Mouse (Mus musculus) intestine, postnatal 0 days (tissue): Measurements from ENCODE around the gene Gm45208. TPM values are rescaled to one million over a fixed set of nuclear protein-coding genes. Genes with fewer than 3 reads are reported as not detected.

Experiments
- ATAC-seq: fragments of 200-750 bp; cut with Nextera tagmentation; 2 replicates; pipeline ENCODE4 v1.8.0; 2017; ENCODE audit warnings: mild to moderate bottlenecking, moderate TSS enrichment, moderate library complexity
- H3K27ac ChIP-seq: fragments of 300-500 bp; sonication (generic); 2 replicates; pipeline ENCODE4 v1.5.1; 2014; ENCODE audit warnings: mild to moderate bottlenecking, low read depth, low read length, moderate library complexity
- H3K27me3 ChIP-seq: fragments of 300-500 bp; sonication (generic); replicated peaks from 2 replicates; pipeline ENCODE4 v1.6.1; 2014; ENCODE audit warnings: low read length, mixed read lengths; ENCODE audit not compliant: control insufficient read depth, insufficient read depth
- H3K36me3 ChIP-seq: fragments of 300-500 bp; sonication (generic); 2 replicates; pipeline ENCODE4 v1.6.1; 2014; ENCODE audit warnings: mild to moderate bottlenecking, moderate library complexity; ENCODE audit not compliant: control insufficient read depth, insufficient read depth
- H3K4me1 ChIP-seq: fragments of 300-500 bp; sonication (generic); replicated peaks from 2 replicates; pipeline ENCODE4 v1.6.1; 2014; ENCODE audit warnings: antibody characterized with exemption, low read length, mixed read lengths; ENCODE audit not compliant: control insufficient read depth, insufficient read depth
- H3K4me2 ChIP-seq: fragments of 300-500 bp; sonication (generic); replicated peaks from 2 replicates; pipeline ENCODE4 v1.6.1; 2014; ENCODE audit warnings: low read depth, mild to moderate bottlenecking, moderate library complexity
- H3K4me3 ChIP-seq: fragments of 300-500 bp; sonication (generic); 2 replicates; pipeline ENCODE4 v1.5.1; 2014; ENCODE audit warnings: low read depth, low read length
- H3K9ac ChIP-seq: fragments of 300-500 bp; sonication (generic); 2 replicates; pipeline ENCODE4 v1.6.1; 2014; ENCODE audit warnings: mild to moderate bottlenecking, low read depth, low read length
- H3K9me3 ChIP-seq: fragments of 300-500 bp; sonication (generic); 2 replicates; pipeline ENCODE4 v1.6.1; 2016; ENCODE audit warnings: mixed run types; ENCODE audit not compliant: control insufficient read depth
- CTCF ChIP-seq: sonication (generic); IDR thresholded peaks from 2 replicates; pipeline ENCODE4 v1.5.1; 2016; ENCODE audit warnings: low read depth, mild to moderate bottlenecking, control low read depth, antibody characterized with exemption, moderate library complexity
- WGBS: fragments of 180-500 bp; shearing (Covaris S2); extraction: QIAGEN DNeasy Blood & Tissue Kit; methylation state at CpG from one replicate; pipeline ENCODE4 v1.1.7; 2014; 5-methylcytosine and 5-hydroxymethylcytosine counted together
- polyA plus RNA-seq: library from polyadenylated mRNA; unstranded; fragments of >200 nt; fragmentation: Nextera tagmentation; extraction: Ambion mirVana; gene quantifications from 2 replicates; pipeline ENCODE4 v1.2.1, GENCODE M21; 2015

Gm45208 gene
- polyA plus RNA-seq, 1 experiment from 2014 or later = not detected

DNA sequence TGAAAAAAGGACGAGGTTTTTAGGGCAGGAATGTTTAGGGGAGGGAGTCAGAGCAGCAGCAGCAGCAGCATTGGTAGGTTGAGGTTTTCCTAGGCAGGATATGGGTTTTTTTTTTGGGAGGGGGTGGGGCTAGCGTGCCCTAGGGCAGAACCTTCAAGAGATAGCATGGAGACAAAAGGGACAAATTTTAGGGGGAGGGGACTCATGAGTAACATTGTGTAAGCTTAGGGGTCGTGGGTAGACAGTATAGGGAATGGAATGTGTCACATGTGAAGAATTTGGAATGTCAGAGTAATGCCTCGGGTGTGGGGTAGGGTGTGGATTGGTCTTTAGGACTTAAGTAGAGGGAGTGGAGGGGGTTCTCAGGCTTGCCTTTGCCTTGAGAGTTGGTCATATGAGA lies 646 bp downstream of the Gm45208 start:
- no peak overlapping the region for H3K27ac ChIP-seq
- H3K9me3 ChIP-seq = no peaks in the 10 kb centered on the region
- no peak for ATAC-seq
- TF ChIP-seq CTCF = no peak
- peak overlapping the region; percentile 65 for H3K4me2 ChIP-seq
- H3K27me3 ChIP-seq = no peaks in the 10 kb centered on the region
- 13% methylated on average over 4 of the region's 4 CpGs for whole genome bisulfite sequencing
- no peaks in the 10 kb centered on the region for H3K4me1 ChIP-seq
- peak overlapping the region; percentile 49 for H3K4me3 ChIP-seq
- peak overlapping the region; percentile 58; the same call in 1 of the 2 replicates for H3K9ac ChIP-seq
- no peaks in the 10 kb centered on the region; the same call in 1 of the 2 replicates for H3K36me3 ChIP-seq

DNA sequence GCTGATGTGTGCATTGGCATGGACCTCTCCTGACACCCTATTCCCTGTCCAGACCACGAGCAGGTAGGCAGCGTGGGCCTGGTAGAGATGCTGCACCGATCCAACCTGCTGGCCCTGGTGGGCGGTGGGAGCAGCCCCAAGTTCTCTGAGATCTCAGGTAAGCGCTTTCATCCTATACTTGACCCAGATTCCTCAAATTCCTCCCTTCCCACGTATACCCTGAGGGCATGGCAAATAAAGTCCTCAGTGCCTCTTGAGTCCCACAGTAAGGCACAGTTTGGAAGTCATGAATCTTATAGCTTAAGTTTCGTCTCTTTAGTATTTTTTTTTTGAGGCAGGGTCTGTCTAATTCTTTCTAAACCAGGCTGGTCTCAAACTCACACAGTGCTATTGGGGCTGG lies 2.1 kb downstream of the Gm45208 start:
- no peak overlapping the region for H3K9ac ChIP-seq
- H3K9me3 ChIP-seq = no peaks in the 10 kb centered on the region
- no peaks in the 10 kb centered on the region for H3K27me3 ChIP-seq
- WGBS = 83% methylated on average over 7 of the region's 7 CpGs
- TF ChIP-seq CTCF = no peak
- H3K27ac ChIP-seq = no peak overlapping the region
- ATAC-seq = no peak
- no peaks in the 10 kb centered on the region; the same call in 1 of the 2 replicates for H3K36me3 ChIP-seq
- no peak overlapping the region for H3K4me3 ChIP-seq
- H3K4me1 ChIP-seq = no peaks in the 10 kb centered on the region
- H3K4me2 ChIP-seq = no peak overlapping the region

DNA sequence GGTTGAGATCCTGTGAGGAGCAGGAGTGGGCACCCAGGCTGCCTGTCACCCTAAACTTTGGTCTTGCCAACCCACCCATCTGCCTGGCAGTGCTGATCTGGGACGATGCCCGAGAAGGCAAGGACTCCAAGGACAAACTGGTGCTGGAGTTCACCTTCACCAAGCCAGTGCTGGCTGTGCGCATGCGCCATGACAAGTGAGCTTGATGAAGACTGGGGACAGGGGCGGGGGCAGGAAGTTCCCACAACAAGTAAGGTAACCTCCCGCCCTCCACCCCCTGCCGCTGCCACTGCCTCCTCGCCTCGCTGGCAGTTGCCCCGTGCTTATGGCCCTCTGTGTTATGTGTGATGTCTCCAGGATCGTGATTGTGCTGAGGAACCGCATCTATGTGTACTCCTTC lies 3.8 kb downstream of the Gm45208 start:
- Histone ChIP-seq H3K9me3 (no peaks in the 10 kb centered on the region), H3K4me3 (no peak overlapping the region), H3K27me3 (no peaks in the 10 kb centered on the region), H3K4me1 (no peaks in the 10 kb centered on the region), H3K4me2 (no peak overlapping the region), H3K36me3 (no peaks in the 10 kb centered on the region; the same call in 1 of the 2 replicates), H3K27ac (no peak overlapping the region), H3K9ac (no peak overlapping the region)
- 81% methylated on average over 12 of the region's 12 CpGs for WGBS
- no peak for TF ChIP-seq CTCF
- no peak for ATAC-seq

DNA sequence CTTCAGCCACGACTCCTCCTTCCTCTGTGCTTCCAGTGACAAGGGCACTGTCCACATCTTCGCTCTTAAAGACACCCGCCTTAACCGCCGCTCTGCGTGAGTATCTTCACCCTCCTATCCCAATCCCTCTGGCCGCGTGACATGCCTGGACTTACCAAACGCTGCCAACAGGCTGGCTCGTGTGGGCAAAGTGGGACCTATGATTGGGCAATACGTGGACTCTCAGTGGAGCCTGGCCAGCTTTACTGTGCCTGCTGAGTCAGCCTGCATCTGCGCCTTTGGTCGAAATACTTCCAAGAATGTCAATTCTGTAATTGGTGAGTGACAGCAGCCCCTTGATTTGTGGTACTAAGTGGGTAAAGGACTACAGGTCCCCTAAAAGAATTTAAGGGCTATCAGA lies 5.1 kb downstream of the Gm45208 start:
- H3K27ac ChIP-seq = no peak overlapping the region
- no peaks in the 10 kb centered on the region for H3K4me1 ChIP-seq
- H3K36me3 ChIP-seq = no peaks in the 10 kb centered on the region; the same call in 1 of the 2 replicates
- H3K4me2 ChIP-seq = no peak overlapping the region
- no peak for ATAC-seq
- H3K9me3 ChIP-seq = no peaks in the 10 kb centered on the region
- no peaks in the 10 kb centered on the region for H3K27me3 ChIP-seq
- WGBS = 89% methylated on average over 13 of the region's 13 CpGs
- H3K4me3 ChIP-seq = no peak overlapping the region
- no peak for TF ChIP-seq CTCF
- no peak overlapping the region for H3K9ac ChIP-seq

DNA sequence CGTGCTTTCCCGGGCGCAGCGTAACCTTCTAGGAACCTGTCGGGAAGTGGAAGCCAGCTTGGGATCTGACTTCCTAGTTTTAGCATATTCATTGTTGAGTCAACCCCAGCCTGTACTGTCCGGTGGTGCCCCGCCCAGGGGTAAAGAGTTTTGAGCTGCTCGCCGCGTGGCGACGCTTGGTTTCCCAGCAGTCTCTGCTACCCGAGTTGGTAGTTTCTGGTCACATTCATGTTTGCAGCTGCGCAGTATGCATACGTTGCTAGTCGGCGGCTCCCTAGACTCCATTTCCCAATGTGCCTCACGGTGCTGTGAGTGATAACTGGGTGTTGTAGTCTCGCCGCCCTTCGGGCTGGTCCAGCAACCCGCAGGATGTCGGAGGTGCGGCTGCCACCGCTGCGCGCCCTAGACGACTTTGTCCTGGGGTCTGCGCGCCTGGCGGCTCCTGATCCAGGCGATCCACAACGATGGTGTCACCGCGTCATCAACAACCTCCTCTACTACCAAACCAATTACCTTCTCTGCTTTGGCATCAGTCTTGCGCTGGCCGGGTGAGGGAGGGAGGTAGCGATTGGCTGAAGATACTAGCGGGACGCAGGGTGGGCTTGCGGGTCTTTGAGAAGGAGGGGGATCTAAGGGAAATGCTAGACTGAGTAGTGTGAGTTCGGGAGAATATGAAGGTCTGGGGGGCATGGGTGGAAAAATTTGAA lies 6.3 kb downstream of the Gm45208 start, which contains the start of gene Praf2:
Gene Praf2 (plus strand): TSS at position 225 of the 707 bp plus-strand sequence.
- WGBS = 19% methylated on average over 42 of the region's 42 CpGs
- no peak for TF ChIP-seq CTCF
- H3K4me1 ChIP-seq = no peaks in the 10 kb centered on the region
- no peaks in the 10 kb centered on the region for H3K9me3 ChIP-seq
- ATAC-seq = peak; percentile 87
- H3K27me3 ChIP-seq = no peaks in the 10 kb centered on the region
- peak within 1 kb of the TSS; percentile 39 for H3K4me3 ChIP-seq
- peak within 1 kb of the TSS; percentile 68 for H3K4me2 ChIP-seq
- peak within 1 kb of the TSS; percentile 68 for H3K27ac ChIP-seq
- H3K9ac ChIP-seq = no peak within 1 kb of the TSS
- no peaks in the 10 kb centered on the region; the same call in 1 of the 2 replicates for H3K36me3 ChIP-seq

DNA sequence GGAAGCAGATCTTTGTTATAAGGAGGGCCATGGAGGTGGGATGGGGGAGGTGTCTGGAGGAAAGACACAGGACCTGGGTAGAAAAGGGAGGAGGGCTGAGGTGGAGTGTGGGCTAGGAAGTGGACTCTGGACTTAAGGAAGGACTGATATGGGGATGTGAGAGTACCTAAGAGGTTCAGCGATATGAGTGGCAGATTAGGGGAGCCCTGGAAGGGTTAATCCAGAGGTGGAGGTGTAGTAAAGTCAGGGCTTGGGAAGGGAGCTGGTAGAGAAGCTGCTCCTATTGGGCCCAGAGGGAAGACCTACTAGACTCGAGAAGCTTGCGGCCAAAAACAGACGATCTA lies 6.8 kb downstream of the Gm45208 start:
- no peaks in the 10 kb centered on the region for H3K27me3 ChIP-seq
- no peaks in the 10 kb centered on the region; the same call in 1 of the 2 replicates for H3K36me3 ChIP-seq
- no peaks in the 10 kb centered on the region for H3K4me1 ChIP-seq
- ATAC-seq = peak; percentile 49; the same call in 1 of the 2 replicates
- H3K4me2 ChIP-seq = peak overlapping the region; percentile 68
- H3K4me3 ChIP-seq = peak overlapping the region; percentile 39
- H3K9ac ChIP-seq = no peak overlapping the region
- 29% methylated on average over 4 of the region's 4 CpGs for WGBS
- no peak for TF ChIP-seq CTCF
- H3K9me3 ChIP-seq = no peaks in the 10 kb centered on the region
- no peak overlapping the region for H3K27ac ChIP-seq
